Mouse (Mus musculus) C2C12 (cell line): ENCODE results near the gene Fam169b. TPM values are rescaled to one million over a fixed set of nuclear protein-coding genes. Genes with fewer than 3 reads are reported as not detected.

Experiments used
- H3K27me3 ChIP-seq: one replicate; pipeline ENCODE4 v1.6.1; 2011; ENCODE audit not compliant: control insufficient read depth, insufficient read depth, insufficient read length
- H3K36me3 ChIP-seq: one replicate; pipeline ENCODE4 v1.6.1; 2011; ENCODE audit not compliant: control insufficient read depth, insufficient read depth
- H3K4me3 ChIP-seq: one replicate; pipeline ENCODE4 v1.5.1; 2011; ENCODE audit warnings: mild to moderate bottlenecking, control low read depth; ENCODE audit not compliant: poor library complexity, insufficient read depth, severe bottlenecking
- H3K79me2 ChIP-seq: one replicate; pipeline ENCODE4 v1.6.1; 2011; ENCODE audit not compliant: control insufficient read depth, insufficient read depth
- H3K79me3 ChIP-seq: one replicate; pipeline ENCODE4 v1.6.1; 2011; ENCODE audit warnings: low read depth, control low read depth
- H3ac ChIP-seq: one replicate; pipeline ENCODE3; 2011; ENCODE audit warnings: low read depth; ENCODE audit not compliant: control insufficient read depth, insufficient read length
- CEBPB ChIP-seq: IDR thresholded peaks from one replicate; pipeline ENCODE4 v1.6.1; 2011; ENCODE audit warnings: low read depth, mild to moderate bottlenecking, control low read depth, moderate library complexity
- CTCF ChIP-seq: IDR thresholded peaks from one replicate; pipeline ENCODE4 v1.5.1; 2011; ENCODE audit not compliant: control insufficient read depth, insufficient read depth, insufficient read length
- FOSL1 ChIP-seq: IDR thresholded peaks from one replicate; pipeline ENCODE4 v1.8.0; 2011; ENCODE audit warnings: mild to moderate bottlenecking, low read length; ENCODE audit not compliant: poor library complexity, insufficient read depth, severe bottlenecking
- MAX ChIP-seq: IDR thresholded peaks from one replicate; pipeline ENCODE4 v1.6.1; 2011; ENCODE audit warnings: mild to moderate bottlenecking, control low read depth
- MYOD1 ChIP-seq: IDR thresholded peaks from one replicate; pipeline ENCODE4 v1.6.1; 2011; ENCODE audit warnings: low read depth; ENCODE audit not compliant: control insufficient read depth, insufficient read length
- MYOG ChIP-seq: IDR thresholded peaks from one replicate; pipeline ENCODE4 v1.6.1; 2011; ENCODE audit not compliant: control insufficient read depth, insufficient read length; ENCODE audit errors: extremely low read depth
- USF1 ChIP-seq: IDR thresholded peaks from one replicate; pipeline ENCODE4 v1.6.1; 2011; ENCODE audit warnings: low read depth, mild to moderate bottlenecking, control low read depth, moderate library complexity
- polyA plus RNA-seq: library from polyadenylated mRNA; unstranded; fragments of >200 nt; fragmentation: generic; extraction: Trizol; gene quantifications from one replicate; pipeline ENCODE4 v1.2.1, GENCODE M21; 2012; ENCODE audit warnings: missing spikeins

The Fam169b gene
- polyA plus RNA-seq, 1 experiment: 0.06 TPM

- Histone ChIP-seq H3K27me3 (no peaks in the 10 kb centered on the region), H3ac (no peak overlapping the region), H3K36me3 (no peaks in the 10 kb centered on the region), H3K79me2 (no peaks in the 10 kb centered on the region), H3K4me3 (no peak overlapping the region), H3K79me3 (no peaks in the 10 kb centered on the region)
- no peak for TF ChIP-seq USF1
- TF ChIP-seq MYOG: no peak
- TF ChIP-seq CEBPB: no peak
- no peak for TF ChIP-seq MYOD1
- TF ChIP-seq MAX: no peak
- TF ChIP-seq FOSL1: no peak
- no peak for TF ChIP-seq CTCF
Observed at GRCm38 (mm10) chr7:68258326-68259150, 15.1 kb upstream of the Fam169b start.

GRCm38 (mm10) chr7:68259523-68260081, 14.0 kb upstream of the Fam169b start:
- Histone ChIP-seq H3K79me2 (no peaks in the 10 kb centered on the region), H3K4me3 (no peak overlapping the region), H3ac (no peak overlapping the region), H3K36me3 (no peaks in the 10 kb centered on the region), H3K79me3 (no peaks in the 10 kb centered on the region), H3K27me3 (no peaks in the 10 kb centered on the region)
- TF ChIP-seq CTCF (no peak), FOSL1 (no peak), CEBPB (no peak), MYOD1 (no peak), USF1 (no peak), MAX (no peak), MYOG (no peak)

- no peak overlapping the region for H3ac ChIP-seq
- no peak for TF ChIP-seq MYOD1
- TF ChIP-seq MYOG: no peak
- no peak for TF ChIP-seq CTCF
- TF ChIP-seq CEBPB: no peak
- TF ChIP-seq FOSL1: no peak
- no peak for TF ChIP-seq MAX
- TF ChIP-seq USF1: no peak
Observed at GRCm38 (mm10) chr7:68262612-68263200, 10.9 kb upstream of the Fam169b start.

GRCm38 (mm10) chr7:68263346-68264027, 10.2 kb upstream of the Fam169b start:
- H3ac ChIP-seq: no peak overlapping the region
- H3K79me3 ChIP-seq: no peaks in the 10 kb centered on the region
- H3K79me2 ChIP-seq: no peaks in the 10 kb centered on the region
- no peak overlapping the region for H3K4me3 ChIP-seq
- no peaks in the 10 kb centered on the region for H3K36me3 ChIP-seq
- TF ChIP-seq MYOD1 (peak; percentile 19), FOSL1 (no peak)
- no peaks in the 10 kb centered on the region for H3K27me3 ChIP-seq

More at GRCm38 (mm10) chr7:68262612-68263200, 10.9 kb upstream of the Fam169b start:
- no peaks in the 10 kb centered on the region for H3K79me3 ChIP-seq
- H3K4me3 ChIP-seq: no peak overlapping the region
- H3K27me3 ChIP-seq: no peaks in the 10 kb centered on the region
- H3K79me2 ChIP-seq: no peaks in the 10 kb centered on the region
- no peaks in the 10 kb centered on the region for H3K36me3 ChIP-seq

GRCm38 (mm10) chr7:68264028-68264453, 9.6 kb upstream of the Fam169b start, which contains the start of gene Pgpep1l:
TSS of gene Pgpep1l (minus strand) at chr7:68264233.
- Histone ChIP-seq H3K4me3 (no peak within 1 kb of the TSS), H3K79me3 (no peaks in the 10 kb centered on the region), H3K36me3 (no peaks in the 10 kb centered on the region), H3ac (no peak within 1 kb of the TSS), H3K79me2 (no peaks in the 10 kb centered on the region), H3K27me3 (no peaks in the 10 kb centered on the region)
- TF ChIP-seq MYOG: no peak
- TF ChIP-seq FOSL1: no peak
- no peak for TF ChIP-seq CTCF
- TF ChIP-seq USF1: no peak
- no peak for TF ChIP-seq MYOD1
- TF ChIP-seq MAX: no peak
- no peak for TF ChIP-seq CEBPB
